Mouse (Mus musculus): ENCODE data around the gene Kcnmb4.

- TF ChIP-seq CTCF (IDR thresholded peaks at IDR 0.05; ENCODE audit: low read depth, low read length) (no peak), POLR2A (IDR thresholded peaks at IDR 0.05; ENCODE audit: insufficient read depth, low read length) (no peak)
Measured at GRCm38 (mm10) chr10:116476559-116476958, 2.9 kb upstream of the Kcnmb4 start.

Data from ES-Bruce4 (cell line).